Mouse (Mus musculus): ENCODE results near the gene Olfr132.
"Not testable (repeated sequence)": the region's sequence is repeated elsewhere in the genome, so short reads cannot be mapped to it uniquely, and the experiment has no call there.

Olfr132 gene

DNA sequence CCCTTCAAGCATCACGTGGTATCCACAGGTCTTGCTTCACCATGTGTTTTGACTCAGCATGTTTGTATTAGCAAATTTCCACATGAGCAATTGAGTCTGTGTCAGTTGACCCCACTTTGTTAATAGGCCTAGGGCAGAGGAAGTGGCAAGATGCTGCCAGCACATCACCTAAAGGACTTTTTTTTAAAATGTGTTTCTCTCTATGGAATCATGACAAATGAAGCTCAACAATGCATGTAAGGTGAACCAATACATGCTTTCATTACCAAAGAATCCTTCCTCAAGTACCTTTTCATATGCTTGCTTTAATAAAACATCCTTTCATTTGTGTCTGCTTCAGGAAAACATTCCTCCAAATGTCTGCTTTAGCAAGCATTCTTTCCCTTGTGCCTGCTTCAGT, at the start of gene Olfr132:
Olfr132 (minus strand) TSS at position 101 of the 400 bp plus-strand sequence.
- DNase-seq (ENCODE audit: low read depth, low spot score) = no peak

DNA sequence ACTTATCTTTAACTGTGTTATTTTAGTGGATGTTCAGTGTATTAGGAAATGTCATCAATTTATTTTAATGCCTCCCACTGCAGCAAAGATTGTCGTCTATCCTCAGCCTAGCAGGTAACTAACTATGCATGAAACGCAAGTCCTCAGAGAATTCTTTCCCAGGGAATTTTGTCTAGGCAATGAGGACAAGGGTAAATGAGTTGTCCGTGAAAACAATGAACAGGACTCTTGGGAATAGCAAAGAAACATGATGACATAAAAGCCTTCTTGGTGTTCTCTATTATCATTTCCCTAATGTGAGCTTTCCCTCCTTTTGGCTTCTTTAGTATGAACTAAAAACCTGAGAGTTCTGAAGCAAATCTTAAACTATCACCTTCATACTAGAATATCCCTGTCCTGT, 36.8 kb upstream of the Olfr132 start, which contains the start of gene Olfr134:
Olfr134 (plus strand) TSS at position 301 of the 400 bp plus-strand sequence.
- no peak for DNase-seq (ENCODE audit: low read depth, low spot score)

- DNase-seq (ENCODE audit: low read depth, low spot score) = no peak
These were observed 10.7 kb upstream of the Olfr132 start, which contains the start of gene Olfr133 for GRCm38 (mm10) chr17:38144981-38145380. Gene Olfr133 (plus strand): TSS chr17:38145281.

GRCm38 (mm10) chr17:38125371-38125770, 9.0 kb downstream of the Olfr132 start:
- not testable (repeated sequence) for DNase-seq (ENCODE audit: low read depth, low spot score)

GRCm38 (mm10) chr17:38124199-38124598, 10.1 kb downstream of the Olfr132 start:
- not testable (repeated sequence) for DNase-seq (ENCODE audit: low read depth, low spot score)

DNA sequence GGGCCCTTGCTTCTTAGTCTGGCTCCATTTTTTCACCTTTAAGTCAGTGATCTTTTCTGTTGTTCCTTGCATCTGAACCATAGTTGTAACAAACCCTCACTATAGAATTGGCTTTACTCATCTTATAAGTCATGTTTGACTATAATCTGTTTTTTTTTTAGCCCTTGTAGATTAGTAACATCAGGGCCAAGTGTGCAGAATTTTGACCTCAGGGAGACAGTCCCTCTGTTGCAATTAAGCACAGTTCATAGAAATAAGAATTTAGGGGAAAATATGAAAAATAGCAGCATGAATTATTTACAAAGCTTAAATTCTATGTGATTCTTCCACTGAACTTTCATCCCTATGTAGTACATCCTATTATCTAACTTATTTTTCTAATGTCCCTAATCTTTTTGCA, 45.7 kb downstream of the Olfr132 start, which contains the start of gene Olfr131:
Olfr131 (minus strand) TSS at position 101 of the 400 bp plus-strand sequence.
- DNase-seq (ENCODE audit: low read depth, low spot score) = no peak

DNA sequence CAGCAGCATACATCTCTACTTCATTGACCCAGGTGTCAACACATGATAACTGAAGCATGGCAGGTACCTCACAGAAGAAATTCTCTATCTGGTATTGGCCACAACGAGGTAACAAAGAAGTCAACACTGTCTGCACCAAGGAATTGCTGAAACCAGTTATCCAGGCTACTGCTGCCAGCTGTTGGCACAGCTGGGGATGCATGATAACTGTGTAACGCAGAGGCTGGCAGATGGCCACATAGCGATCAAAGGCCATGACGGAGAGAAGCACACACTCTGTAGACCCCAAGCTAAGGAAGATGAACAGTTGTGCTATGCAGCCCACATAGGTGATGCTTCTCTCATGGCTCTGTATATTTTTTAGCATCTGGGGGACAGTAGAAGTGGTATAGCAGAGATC, 52.0 kb downstream of the Olfr132 start:
- no peak for DNase-seq (ENCODE audit: low read depth, low spot score)
